Mouse (Mus musculus): Measurements from ENCODE around the gene Acvrl1.
"Not testable (repeated sequence)": the region's sequence is repeated elsewhere in the genome, so short reads cannot be mapped to it uniquely, and the experiment has no call there.

The Acvrl1 gene

DNA sequence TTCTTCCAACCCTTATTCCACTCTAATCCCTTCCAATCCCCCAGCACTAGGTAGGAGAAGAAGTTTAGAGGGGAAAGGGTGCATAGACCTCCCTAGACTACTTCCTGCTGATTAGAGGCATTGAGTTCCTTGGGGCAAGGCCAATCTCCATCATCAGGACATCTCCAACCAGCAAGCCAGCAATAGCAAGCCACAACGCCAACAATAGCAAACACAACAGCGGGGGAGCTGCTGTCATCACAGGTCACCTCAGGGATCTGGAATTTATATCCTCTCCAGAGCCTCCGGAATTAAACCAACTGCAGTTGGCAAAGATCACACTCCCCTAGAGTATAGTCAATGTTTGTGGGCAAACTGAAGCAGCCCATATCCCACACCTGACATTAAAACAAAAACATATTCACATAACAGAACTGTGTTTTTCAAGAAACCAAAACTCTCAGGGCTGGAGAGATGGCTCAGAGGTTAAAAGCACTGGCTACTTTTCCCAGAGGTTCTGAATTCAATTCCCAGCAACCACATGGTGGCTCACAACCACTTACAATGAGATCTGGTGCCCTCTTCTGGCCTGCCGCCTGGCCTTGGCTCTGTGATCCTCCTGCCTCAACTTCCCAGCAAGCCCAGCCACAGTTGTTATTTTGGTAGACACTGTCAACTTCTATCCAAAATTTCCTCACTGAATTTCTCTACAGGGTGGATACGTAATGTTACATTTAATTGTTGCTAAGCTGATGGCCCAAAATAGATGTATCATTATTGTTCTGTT, 20.2 kb upstream of the Acvrl1 start:
- no peak for DNase-seq (ENCODE audit: low spot score in 2 of 2)

DNA sequence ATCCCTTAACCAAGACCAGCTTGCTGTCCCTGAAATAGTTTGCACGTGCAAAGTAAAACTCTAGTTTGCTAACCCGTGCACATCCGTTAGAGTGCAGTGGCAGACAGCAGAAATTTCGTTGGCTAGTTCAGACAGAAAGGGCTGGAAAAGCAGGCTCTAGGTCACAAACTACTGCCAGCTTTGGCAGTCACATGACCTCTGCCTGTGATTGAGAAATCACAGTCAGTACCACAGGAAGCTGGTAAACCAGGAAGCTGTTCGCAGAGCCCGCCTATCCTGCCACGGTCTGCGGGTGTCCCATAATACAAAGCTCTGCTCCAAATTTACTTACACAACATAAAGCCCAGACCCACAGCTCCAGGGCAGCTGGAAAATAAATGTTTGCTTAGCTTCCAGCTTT, 15.1 kb upstream of the Acvrl1 start:
- DNase-seq (ENCODE audit: low spot score in 2 of 2) = no peak

GRCm38 (mm10) chr15:101113778-101114177, 14.5 kb upstream of the Acvrl1 start:
- not testable (repeated sequence) for DNase-seq (ENCODE audit: low spot score in 2 of 2)

- DNase-seq (ENCODE audit: low spot score in 2 of 2) = no peak
Observed at GRCm38 (mm10) chr15:101115511-101116110, 12.7 kb upstream of the Acvrl1 start, which contains the start of gene Ankrd33. Ankrd33 (plus strand) TSS chr15:101115755.

- DNase-seq (ENCODE audit: low spot score in 2 of 2) = no peak
Observed at GRCm38 (mm10) chr15:101118399-101119125, 9.8 kb upstream of the Acvrl1 start.

DNA sequence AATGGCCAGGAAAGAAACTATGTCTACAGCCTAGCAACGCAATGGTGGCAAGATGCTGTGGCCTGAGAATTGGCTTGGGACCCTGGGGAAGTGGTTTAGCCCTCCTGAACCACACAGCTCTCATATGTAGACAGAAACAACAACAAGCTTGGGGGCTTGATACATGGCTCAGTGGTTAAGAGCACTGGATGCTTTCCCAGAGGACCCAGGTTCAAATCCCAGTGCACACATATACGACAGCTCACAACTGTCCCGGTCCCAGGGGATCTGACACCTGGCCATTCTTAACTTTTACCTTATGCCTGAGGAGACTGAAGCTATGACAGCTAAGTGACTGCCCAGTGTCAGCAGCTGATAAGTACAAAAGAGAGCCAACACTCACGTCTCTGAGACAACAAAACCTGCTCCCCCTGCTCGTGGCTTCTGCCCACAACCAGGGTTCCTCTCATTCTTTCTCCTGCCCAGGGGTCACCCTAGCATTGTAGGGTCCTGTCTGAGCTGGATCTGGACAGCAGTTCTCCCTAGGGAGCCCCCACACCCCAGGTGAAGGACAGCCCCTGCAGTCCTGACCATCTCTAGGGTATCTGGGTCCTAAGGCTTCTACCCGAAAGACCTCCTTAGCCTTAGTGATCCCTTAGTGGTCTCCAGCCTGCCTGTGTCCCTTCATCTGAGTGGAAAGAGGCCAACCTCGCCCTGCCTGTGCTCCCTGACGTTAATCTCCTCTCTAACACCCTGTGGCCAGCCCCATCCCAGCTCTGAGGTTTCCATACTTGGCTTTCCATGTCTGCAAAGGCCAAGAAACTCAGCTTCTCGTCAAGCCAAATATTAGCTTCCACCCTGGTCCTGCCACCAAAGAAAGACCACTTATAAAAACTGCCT, 6.7 kb upstream of the Acvrl1 start:
- no peak for DNase-seq (ENCODE audit: low spot score in 2 of 2)

GRCm38 (mm10) chr15:101122290-101122589, 6.1 kb upstream of the Acvrl1 start:
- DNase-seq (ENCODE audit: low spot score in 2 of 2) = no peak

DNA sequence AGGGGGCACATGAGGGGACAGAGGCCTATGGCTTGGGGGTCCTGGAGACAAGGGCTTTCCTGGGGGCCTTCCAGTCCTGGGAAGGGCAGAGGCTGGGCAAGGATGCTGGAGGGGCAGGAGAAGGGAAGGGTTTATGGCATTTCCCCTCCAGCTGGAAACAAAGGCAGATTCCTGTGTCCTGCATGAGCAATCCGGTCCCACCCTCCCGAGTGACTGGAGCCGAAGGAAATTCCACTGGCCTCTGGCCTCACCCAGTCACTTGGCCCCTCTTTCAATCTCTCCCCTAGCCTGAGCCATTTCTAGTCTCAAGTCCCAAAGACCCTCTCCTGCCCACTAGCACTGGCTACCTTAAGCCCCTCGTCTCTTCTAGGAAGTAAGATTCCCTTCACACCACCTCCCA, 5.1 kb upstream of the Acvrl1 start:
- DNase-seq (ENCODE audit: low spot score in 2 of 2) = no peak

- DNase-seq (ENCODE audit: low spot score in 2 of 2) = no peak
Observed at GRCm38 (mm10) chr15:101125561-101125960, 2.8 kb upstream of the Acvrl1 start.

GRCm38 (mm10) chr15:101126876-101127544, 1.3 kb upstream of the Acvrl1 start:
- DNase-seq (ENCODE audit: low spot score in 2 of 2) = no peak

DNA sequence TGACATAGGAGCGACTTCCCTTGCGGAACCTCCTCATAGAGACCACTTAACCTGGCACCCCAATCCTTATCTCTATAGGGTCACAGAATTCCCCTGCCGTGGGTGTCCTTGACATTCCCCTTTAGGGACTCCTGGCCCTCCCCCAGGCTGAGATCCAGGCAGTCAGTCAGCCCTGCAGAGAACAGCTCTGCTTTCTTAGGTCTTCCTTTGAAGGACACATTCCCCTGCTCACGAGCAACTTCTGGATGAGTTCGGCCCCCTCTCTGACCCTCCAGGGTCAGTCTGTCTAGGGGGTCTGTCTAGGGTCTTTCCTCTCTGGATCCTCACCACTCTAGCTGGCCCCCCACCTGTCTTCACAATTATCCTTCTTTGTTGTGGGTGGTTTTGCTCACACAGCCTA, 1.1 kb downstream of the Acvrl1 start:
- no peak for DNase-seq (ENCODE audit: low spot score in 2 of 2)

DNA sequence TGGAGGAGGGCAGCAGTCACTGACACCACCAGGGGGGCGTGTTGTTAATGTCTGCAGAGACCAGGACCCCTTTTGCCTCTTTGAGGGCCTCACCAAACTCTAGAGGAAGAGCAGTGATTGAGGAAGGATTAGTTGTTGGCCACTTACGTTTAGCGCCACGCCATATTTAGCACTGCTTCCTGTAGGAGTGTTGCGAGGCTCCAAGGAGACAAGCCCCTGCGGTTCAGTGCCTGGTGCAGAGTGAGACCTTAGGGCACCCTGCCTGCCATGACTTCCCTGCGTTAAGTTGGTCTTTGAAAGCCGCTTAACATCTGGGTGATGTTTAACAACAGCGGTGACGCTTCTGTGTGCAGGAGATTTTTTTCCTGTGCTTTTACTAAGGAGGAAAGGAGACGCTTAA, 3.2 kb downstream of the Acvrl1 start:
- no peak for DNase-seq (ENCODE audit: low spot score in 2 of 2)

GRCm38 (mm10) chr15:101132041-101132440, 3.7 kb downstream of the Acvrl1 start:
- no peak for DNase-seq (ENCODE audit: low spot score in 2 of 2)

GRCm38 (mm10) chr15:101132761-101133160, 4.4 kb downstream of the Acvrl1 start:
- no peak for DNase-seq (ENCODE audit: low spot score in 2 of 2)

- no peak for DNase-seq (ENCODE audit: low spot score in 2 of 2)
Observed at GRCm38 (mm10) chr15:101133993-101134704, 5.8 kb downstream of the Acvrl1 start.

- DNase-seq (ENCODE audit: low spot score in 2 of 2) = no peak
Observed at GRCm38 (mm10) chr15:101135405-101135804, 7.1 kb downstream of the Acvrl1 start.

GRCm38 (mm10) chr15:101137455-101137854, 9.1 kb downstream of the Acvrl1 start:
- DNase-seq (ENCODE audit: low spot score in 2 of 2) = no peak

GRCm38 (mm10) chr15:101138675-101139074, 10.4 kb downstream of the Acvrl1 start:
- no peak for DNase-seq (ENCODE audit: low spot score in 2 of 2)

DNA sequence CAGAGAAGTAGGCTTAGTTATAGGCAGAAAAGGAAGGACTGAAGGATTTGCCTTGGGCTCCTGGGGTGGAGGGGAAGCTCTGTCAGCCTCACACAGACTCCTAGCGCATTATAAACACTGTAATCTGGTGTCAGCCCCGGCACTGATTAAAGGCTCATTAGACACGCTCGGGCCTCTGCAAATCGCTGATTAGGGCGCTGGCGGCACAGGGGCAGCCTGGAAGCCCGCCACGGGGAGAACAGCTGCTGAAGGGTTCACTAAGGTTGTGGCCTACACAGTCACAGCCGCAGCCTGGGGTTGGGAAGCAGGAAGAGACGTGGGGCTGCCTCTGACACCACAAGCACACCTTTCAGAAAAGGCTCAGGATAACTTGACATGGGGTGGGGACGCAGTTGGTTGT, 11.6 kb downstream of the Acvrl1 start:
- DNase-seq (ENCODE audit: low spot score in 2 of 2) = no peak

GRCm38 (mm10) chr15:101140587-101140986, 12.3 kb downstream of the Acvrl1 start:
- no peak for DNase-seq (ENCODE audit: low spot score in 2 of 2)

- no peak for DNase-seq (ENCODE audit: low spot score in 2 of 2)
Observed at GRCm38 (mm10) chr15:101141061-101141541, 12.8 kb downstream of the Acvrl1 start.

All from frontal cortex, postnatal 10 days (tissue).